Mouse (Mus musculus) skeletal muscle tissue, adult 2 months (tissue): ENCODE measurements around the gene 2210010C04Rik.
"Not testable (repeated sequence)": the region's sequence is repeated elsewhere in the genome, so short reads cannot be mapped to it uniquely, and the experiment has no call there.

Experiments
- DNase-seq: peaks from one replicate; pipeline ENCODE4 v3.0.0-alpha.2; 2012; ENCODE audit warnings: low read depth, low spot score

The 2210010C04Rik gene

GRCm38 (mm10) chr6:41019140-41019539, 16.2 kb downstream of the 2210010C04Rik start:
- no peak for DNase-seq

GRCm38 (mm10) chr6:41018629-41019028, 16.7 kb downstream of the 2210010C04Rik start:
- DNase-seq = no peak

GRCm38 (mm10) chr6:41015065-41015464, 20.2 kb downstream of the 2210010C04Rik start:
- no peak for DNase-seq

GRCm38 (mm10) chr6:40999379-40999778, 35.9 kb downstream of the 2210010C04Rik start, which contains the start of gene Gm2663:
Gene Gm2663, minus strand, starts transcription at chr6:40999479.
- DNase-seq = not testable (repeated sequence)
